16 mouse cellular contexts compared by ENCODE assay signal in the genomic region with DNA sequence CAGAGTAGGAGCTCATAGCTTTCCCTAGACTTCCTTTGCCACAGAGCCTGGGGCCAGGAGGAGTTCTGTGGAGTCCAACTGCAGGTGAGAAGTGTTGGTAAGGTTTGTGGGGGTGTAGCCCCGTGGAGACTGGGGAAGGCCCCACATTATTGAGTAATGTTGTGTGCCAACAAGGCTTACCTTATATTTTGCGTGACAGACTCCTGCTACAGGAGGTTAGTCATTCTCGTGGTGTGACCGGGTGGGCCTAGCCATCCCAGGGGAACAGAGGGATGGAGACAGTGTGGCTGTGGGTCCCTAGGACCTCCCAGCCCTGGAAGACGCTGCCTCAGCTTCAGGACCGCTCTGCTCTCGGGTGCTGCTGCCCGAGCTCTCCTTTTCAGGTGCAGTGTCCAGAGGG. TPM values are rescaled to one million over a fixed set of nuclear protein-coding genes. Genes with fewer than 3 reads are reported as not detected.
A peak's percentile ranks its signal among the peaks of the same experiment; 100 is the strongest.
DNase-seq lines count a peak whose midpoint lies in the region; ATAC-seq and TF ChIP-seq lines count a peak whose summit lies in the region.
"Had no signal": no experiment of that assay in that cellular context is flagged by ENCODE, and none has a peak within 500 bp of the region (broad histone marks: within the 10 kb centered on the region; RNA-seq: fewer than 3 reads in every experiment).

No protein-coding gene starts in this region.

- no peak overlapping the region for H3K4me2 ChIP-seq in liver, embryonic 11.5 days
- H3K4me2 ChIP-seq: limb, embryonic 13.5 days; lung, embryonic 14.5 days had no signal

- H3K9me3 ChIP-seq in liver, embryonic 11.5 days (ENCODE audit: control insufficient read depth, low read length) = no peaks in the 10 kb centered on the region
- H3K9me3 ChIP-seq: limb, embryonic 13.5 days had no signal

- no peaks in the 10 kb centered on the region for H3K27me3 ChIP-seq in liver, embryonic 11.5 days (replicated peaks; ENCODE audit: control insufficient read depth, insufficient read depth, low read length)
- H3K27me3 ChIP-seq: CH12.LX; limb, embryonic 13.5 days had no signal

- no peak overlapping the region for H3K27ac ChIP-seq in liver, embryonic 11.5 days (ENCODE audit: low read depth, low read length)
- H3K27ac ChIP-seq in left cerebral cortex, adult 2 months = no peak overlapping the region
- H3K27ac ChIP-seq: gastrocnemius, adult 2 months; hindbrain, postnatal 0 days; layer of hippocampus, adult 2 months; limb, embryonic 13.5 days had no signal

- ATAC-seq in liver, embryonic 11.5 days (replicated peaks; ENCODE audit: low FRiP score) = no peak
- ATAC-seq: forebrain, embryonic 16.5 days; hindbrain, postnatal 0 days had no signal

- H3K36me3 ChIP-seq in liver, embryonic 11.5 days (ENCODE audit: control insufficient read depth, insufficient read depth, low read length) = no peaks in the 10 kb centered on the region
- H3K36me3 ChIP-seq: limb, embryonic 13.5 days had no signal

- DNase-seq in adrenal gland, postnatal 10 days = peak; percentile 0
- no peak for DNase-seq in adrenal gland, postnatal 36 days
- peak; percentile 1 for DNase-seq in liver
- DNase-seq in liver, embryonic 11.5 days (ENCODE audit: low spot score) = no peak
- DNase-seq in urinary bladder, adult 2 months (ENCODE audit: low spot score) = peak; percentile 14
- no peak for DNase-seq in urinary bladder, postnatal 10 days (ENCODE audit: low spot score)
- no peak for DNase-seq in left cerebral cortex, adult 2 months (ENCODE audit: extremely low spot score in 1 of 2, low spot score in 2 of 2)
- DNase-seq in frontal cortex, postnatal 10 days (ENCODE audit: low spot score in 2 of 2) = no peak
- DNase-seq: gastrocnemius, adult 2 months; kidney, adult 8-10 months; lung, embryonic 14.5 days had no signal

- peaks cover 21% of the 10 kb centered on the region for H3K4me1 ChIP-seq in liver, embryonic 11.5 days (replicated peaks; ENCODE audit: control insufficient read depth, insufficient read depth, low read length)

- WGBS in liver, embryonic 11.5 days = 80% methylated on average over 8 of the region's 8 CpGs

- H3K9ac ChIP-seq in liver, embryonic 11.5 days (ENCODE audit: low read depth, low read length) = no peak overlapping the region
- H3K9ac ChIP-seq: limb, embryonic 13.5 days; lung, embryonic 14.5 days had no signal

- intact Hi-C loops in left cerebral cortex, adult 2 months (cut with DNase I) = no loop called here

- TF ChIP-seq CTCF in left cerebral cortex, adult 2 months (IDR thresholded peaks at IDR 0.05) = no peak

- H3K4me3 ChIP-seq in liver, embryonic 11.5 days (ENCODE audit: low read depth, low read length) = no peak overlapping the region
- H3K4me3 ChIP-seq in left cerebral cortex, adult 2 months = no peak overlapping the region
- H3K4me3 ChIP-seq: gastrocnemius, adult 2 months; layer of hippocampus, adult 2 months; limb, embryonic 13.5 days had no signal

RNA-seq across cellular contexts. Expression of a gene that starts 23.6 kb away (rescaled TPM):
- total RNA-seq in adrenal gland, postnatal 10 days (2021) = 100 to 1,000 TPM in 1 of 2 experiments, 10 to 100 TPM in 1; 67.0 to 122 TPM
- 10 to 100 TPM; 71.6 to 77.9 TPM for total RNA-seq in adrenal gland, postnatal 36 days (2021)
- 24.7 and 26.7 TPM in 2 replicates for polyA plus RNA-seq in liver, embryonic 11.5 days (2014; fragmentation: Nextera tagmentation; extraction: Ambion mirVana)
- 67.9 and 84.3 TPM in 2 replicates for polyA plus RNA-seq in urinary bladder, adult 2 months (2012; rRNA removed)
- 10 to 100 TPM; 22.5 to 24.3 TPM for total RNA-seq in left cerebral cortex, adult 2 months (2021)

Comparison
In these comparisons a context has a peak if more than half of its experiments do, and no peak if none do; other contexts are left out.
1. DNase-seq: peak in adrenal gland, postnatal 10 days (single experiment), liver (single experiment) and urinary bladder, adult 2 months (single experiment); none in adrenal gland, postnatal 36 days (0 of 2), liver, embryonic 11.5 days (single experiment), urinary bladder, postnatal 10 days (single experiment), left cerebral cortex, adult 2 months (0 of 2) and frontal cortex, postnatal 10 days (0 of 2).